Mouse (Mus musculus): ENCODE data around the gene Lair1.
"Not testable (repeated sequence)": the region's sequence is repeated elsewhere in the genome, so short reads cannot be mapped to it uniquely, and the experiment has no call there.

The Lair1 gene

DNA sequence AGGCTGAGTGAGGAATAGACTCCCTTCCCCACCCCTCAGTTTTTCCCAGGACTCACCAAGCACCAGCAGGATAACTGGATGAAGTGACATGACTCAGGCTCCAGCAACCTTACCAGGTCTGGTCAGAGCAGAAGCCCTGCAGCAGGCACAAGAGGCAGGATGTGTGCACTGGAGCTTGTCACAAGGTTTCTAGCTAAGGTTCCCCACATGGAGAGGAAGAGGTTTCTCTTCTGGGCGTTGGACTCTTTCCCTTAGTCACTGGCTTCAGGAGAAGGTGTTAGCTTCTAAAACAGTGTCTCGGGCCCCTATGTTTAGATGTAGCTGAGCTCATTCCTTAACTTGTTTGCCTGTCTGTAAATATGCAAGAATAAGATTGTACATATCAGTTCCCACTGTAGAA lies at the start of gene Lair1:
Gene Lair1, minus strand, starts transcription at position 192 of the 400 bp plus-strand sequence.
- DNase-seq, result no peak

DNA sequence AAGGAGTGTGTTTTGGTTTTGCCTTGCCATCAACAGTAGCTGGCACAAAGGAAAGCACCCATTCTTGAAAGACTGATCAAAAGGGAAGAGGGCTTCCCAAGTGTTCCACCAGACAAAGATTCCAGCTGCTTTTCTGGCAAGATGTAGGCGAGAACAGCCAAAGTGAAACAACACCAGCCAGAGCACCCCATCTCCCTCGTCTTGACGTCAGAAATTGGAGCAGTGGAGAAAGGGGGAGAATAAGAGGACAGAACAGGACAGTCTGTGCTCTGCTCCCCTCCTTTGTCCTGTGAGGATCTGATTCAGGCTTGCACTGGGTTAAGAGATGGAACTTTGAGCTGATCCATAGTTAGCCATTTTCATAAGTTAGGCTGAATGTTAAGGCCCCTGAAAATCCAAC lies 48.8 kb upstream of the Lair1 start:
- DNase-seq, result no peak

DNA sequence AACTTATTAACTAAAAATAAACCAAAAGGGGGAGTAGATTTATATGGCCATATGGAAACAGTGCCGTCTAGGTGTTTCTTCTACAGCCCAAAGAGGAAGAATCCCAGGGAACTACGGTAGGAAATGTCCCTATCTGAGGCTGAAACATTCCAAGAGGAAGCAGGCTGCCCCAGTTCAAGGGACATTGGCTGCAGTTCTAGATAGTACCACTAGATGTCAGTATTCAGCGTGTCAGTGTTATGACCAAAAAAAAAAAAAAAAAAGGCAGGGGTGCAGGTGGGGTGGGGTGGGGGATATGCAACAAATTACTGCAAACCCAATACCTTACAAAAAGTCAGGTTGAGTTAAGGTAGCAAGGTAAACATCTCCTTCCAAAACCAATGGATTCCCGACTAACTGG lies 40.4 kb upstream of the Lair1 start:
- DNase-seq, result peak; percentile 57

DNA sequence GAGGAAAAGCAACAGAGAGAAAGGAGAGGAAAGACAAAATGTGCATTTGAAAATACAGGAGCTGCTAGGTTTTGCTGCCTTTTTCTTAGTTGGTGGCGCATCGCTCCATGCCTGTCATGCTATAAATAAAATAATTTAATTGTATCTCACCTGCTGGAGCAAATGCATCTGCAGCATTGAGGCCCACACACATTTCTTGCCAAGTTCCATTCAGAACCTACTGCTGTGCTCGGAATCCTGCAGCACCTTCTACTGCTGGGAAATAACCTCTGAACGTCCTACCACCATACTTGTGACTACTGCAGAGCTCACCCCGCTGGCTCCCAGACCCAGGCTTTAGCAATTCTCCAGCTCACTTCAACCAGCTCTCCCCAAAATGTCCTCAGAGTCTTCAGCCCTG lies 38.1 kb upstream of the Lair1 start:
- no peak for DNase-seq

DNA sequence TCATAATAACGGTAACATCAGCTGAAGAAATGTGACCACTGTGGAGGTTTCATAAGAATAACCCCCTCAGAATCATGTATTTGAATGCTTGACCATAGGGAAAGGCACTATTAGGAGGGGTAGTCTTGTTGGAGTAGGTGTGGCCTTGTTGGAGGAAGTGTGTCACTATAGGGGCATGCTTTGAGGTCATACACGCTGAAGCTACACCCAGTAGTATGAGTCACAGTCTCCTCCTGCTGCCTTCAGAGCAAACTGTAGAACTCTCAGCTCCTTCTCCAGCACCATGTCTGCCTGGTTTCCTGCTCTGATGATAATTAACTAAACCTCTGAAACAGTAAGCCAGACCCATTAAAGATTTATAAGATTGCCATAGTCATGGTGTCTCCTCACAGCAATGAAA lies 35.8 kb upstream of the Lair1 start:
- DNase-seq, result no peak

DNA sequence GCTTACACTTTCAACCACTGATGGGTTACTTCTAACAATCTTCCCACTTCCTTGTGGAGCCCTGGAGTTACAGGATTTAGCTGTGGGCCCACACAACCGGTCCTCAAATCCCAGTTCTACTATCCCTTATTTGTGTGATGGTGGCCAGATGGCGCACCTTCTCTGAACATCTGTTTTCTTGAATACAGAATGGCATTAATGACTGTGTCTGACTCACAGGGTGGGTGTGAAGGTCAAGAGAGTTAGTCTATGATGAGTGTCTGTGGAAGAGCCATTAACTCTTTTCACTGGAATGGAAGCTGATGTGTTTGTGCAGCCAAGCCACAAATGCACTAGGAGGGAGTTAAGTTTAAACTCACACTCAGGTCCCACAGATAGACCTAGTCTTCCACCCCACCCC lies 35.3 kb upstream of the Lair1 start:
- DNase-seq, result no peak

DNA sequence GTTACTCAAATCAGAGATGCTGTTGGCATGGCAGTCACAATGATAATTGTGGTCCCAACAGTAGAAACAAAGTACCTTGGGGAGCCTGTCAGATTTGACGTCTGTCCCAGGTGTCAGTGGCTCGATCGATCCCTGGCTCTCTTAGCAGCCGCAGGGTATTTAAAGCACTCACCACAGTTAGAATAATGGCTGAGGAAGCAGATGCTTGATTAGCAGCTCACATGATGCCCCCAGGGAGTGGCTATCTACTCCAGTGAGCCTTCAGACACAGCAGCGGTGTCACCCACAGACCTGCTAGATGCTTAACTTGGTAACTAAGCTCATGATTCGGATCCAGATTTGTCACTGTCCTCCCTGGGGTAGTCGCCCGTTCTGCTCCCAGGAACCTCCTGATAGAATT lies 28.2 kb upstream of the Lair1 start:
- DNase-seq, result no peak

DNA sequence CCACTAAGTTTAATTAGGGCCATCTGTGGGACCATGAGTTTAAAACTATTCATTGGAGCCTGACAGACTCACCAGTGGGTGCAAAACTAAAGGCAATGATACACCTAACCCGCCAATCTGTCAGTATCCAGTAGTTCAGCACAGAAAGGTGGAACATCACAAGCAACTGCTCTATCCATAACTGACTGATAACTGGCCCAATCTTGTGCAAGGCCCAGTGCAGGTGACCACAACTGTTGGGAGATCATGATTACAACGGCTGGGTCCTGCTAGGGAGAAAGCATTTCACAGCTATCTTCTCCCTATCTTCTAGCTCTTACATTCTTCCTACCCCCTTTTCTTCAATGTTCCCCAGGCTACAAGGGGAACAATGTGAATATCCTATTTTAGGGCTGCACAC lies 25.7 kb upstream of the Lair1 start:
- DNase-seq, result no peak

DNA sequence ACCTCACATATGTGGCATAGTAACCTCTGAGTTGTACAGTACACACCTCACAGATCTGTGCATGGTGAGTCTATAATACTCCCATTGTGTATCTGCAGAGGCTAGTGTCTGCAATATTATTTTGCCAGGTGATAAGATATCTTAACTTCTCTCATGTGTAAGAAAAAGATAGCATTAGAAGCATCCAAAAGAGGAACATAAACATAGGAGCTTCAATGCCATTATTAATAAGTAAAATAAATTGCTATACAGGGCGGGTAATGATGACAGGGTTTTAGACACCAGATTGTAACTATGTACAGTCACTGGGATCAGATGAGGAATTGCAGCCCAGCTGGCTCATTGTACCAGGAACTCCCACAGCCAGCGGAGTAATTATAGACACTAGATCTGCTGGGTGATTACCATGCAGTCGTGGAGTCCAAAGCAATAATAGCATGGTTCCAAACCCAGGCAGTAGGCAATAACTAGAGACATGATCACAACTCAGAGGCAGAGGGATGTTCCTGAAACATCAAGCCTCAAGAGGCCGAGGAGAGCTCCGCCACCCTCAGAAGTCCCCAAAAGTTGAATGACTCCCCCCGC lies 25.0 kb upstream of the Lair1 start:
- no peak for DNase-seq

DNA sequence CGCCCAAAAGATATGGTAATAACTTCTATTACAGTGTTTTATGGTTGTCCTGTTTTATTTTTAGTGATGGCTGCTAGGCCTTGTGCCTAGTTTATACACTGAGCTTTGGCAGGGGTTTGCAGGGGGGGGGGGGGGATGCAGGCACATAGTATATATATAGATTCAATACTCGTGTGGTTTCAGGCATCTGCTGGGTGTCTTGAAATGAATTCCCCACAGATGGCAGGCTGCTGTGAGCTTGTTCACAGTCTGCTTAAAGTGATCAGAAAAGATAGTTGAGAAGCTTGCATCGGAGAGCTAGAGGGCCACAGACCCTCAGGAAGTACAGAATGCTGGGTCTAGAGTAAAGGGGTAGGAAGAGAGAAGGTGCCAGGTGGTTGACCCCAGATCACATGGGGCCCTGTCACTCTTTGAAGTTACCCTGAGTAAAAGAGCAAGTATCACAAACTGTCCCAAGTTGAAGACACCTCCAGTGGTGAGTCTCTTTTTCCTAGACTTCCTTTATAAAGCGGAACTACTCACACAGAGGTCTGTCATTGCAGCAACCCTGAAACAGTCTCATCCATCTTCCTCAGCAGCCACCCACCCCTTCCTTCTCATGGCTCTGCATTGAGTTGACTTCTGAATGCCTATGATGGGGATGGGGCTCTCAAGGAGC lies 24.4 kb upstream of the Lair1 start:
- DNase-seq, result no peak

DNA sequence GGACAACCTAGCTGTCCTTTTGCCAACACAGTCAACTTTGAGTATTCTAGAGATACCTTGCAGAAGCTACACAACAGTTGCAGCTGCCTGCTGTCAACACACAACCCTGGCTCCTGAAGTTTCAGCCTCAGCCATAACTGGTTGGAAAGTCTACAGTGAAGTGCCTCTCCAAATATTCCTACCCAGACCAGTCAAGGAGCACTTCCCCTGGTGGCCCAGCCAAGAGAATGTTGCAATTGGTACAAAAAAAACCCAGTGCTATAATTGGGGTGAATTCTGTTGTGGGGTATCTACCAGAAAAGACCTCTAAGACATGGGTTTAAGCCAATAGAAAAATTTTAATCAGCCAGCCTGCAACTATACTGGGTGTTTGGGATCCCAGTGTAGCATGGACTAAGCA lies 22.6 kb upstream of the Lair1 start:
- DNase-seq, result no peak

DNA sequence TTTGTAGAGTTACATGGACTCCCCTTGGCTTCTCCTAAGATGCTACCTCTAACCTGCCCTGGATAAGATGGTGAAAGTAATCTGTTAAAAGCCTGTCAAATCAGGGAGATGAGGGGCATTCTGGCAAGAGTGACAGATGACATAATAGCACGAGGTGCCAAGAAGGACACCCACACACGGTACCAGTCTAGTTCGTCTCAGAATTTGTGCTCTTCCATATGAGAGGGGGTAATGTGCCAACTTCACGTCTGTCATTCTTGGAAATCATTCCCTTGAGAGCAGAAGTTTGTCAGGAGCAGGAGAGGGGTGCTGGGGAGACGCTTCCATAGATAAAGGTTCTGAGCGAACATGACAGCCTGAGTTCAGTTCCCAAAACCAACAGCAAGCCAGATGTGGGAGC lies 21.2 kb upstream of the Lair1 start:
- no peak for DNase-seq

DNA sequence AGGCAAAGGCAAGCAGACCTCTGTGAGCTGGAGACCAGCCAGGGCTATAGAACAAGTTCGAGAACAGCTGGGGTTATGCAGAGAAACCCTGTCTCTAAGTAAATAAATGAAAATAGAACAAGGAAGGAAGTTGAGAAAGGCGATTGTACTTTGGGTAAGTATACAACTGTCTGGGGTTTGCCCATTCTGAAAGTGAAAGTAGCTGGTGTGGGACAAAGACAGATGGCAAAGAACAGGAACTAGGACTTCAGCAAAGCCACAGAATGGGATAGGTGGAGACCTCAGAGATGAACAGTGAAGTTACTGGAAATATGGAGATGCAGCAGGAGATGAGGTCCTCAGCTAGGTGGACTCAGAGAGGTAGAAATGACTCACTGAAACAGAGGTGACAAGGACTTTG lies 19.8 kb upstream of the Lair1 start:
- peak; percentile 44 for DNase-seq

DNA sequence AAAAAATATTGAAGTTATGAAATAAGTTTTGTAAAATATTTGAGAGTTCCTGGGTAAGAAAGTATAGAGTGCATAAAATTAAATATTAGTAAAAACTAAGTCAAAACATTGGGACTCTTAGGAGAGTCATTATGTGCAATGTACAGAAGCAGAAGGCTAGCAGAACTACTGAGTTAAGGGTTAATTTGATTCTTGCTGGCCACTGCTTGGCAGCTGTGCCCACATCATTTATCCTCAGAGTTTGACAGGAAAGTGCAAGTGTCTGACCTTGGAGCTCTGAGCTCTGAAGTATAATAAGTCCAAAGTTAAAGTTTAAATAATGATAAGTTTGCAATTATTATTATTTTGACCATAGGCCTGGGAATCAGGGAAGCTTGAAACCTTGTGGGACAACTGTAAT lies 18.7 kb upstream of the Lair1 start:
- DNase-seq, result no peak

DNA sequence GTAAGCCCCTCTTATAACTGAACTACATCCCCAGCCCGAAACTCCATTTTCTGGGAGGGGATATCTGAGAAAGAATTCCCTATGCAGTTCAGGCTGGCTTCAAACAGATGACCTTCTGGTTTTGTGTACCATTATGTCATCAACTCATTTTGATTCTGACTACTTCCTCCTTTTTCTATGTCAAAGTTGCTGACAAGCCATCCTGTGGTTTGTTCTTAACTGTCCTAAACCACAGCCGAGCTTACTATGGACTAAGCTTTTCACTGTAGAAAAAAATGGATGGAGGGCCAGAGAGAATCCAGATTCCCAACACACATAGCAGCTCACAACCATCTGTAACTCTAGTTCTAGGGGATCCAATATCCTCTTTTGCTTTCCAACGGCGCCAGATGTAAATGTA lies 17.5 kb upstream of the Lair1 start:
- no peak for DNase-seq

DNA sequence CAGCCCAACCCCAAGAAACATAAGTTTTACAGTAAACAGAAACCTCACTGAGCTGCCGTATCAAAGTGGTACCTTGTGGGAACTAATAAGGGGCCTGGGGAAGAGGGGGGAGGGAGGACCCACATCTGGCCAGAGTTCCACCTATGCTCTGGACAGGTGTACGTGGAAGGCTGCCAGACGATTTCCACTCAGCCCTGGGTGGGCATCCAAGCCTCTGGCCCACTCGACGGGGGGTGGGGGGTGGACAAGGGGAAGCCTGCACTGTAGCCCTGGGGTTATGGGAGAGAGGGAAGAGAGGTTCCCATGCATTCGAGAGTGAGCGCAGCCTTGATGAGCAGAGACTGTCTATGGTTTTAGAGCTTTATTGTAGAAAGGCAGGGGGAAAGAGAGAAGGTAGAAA lies 16.5 kb upstream of the Lair1 start:
- no peak for DNase-seq

DNA sequence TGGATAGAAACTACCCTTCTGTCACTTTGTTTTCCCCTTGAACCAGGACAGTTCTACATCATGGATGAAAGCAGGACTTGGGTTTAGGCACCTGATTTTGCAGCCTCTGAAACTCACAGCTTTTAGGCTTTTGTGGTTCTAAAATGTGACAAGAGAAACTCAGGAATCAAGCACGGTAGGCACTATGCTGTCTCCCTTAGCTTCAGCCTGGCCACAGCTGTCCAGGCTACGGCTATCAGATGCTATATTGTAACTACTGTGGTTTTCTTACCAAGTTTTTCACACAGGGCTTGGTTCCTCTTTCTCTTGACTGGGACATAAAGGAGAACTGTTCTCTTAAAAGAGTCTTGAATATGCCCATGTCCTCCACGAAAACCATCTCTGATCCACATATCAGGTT lies 10.1 kb upstream of the Lair1 start:
- no peak for DNase-seq

DNA sequence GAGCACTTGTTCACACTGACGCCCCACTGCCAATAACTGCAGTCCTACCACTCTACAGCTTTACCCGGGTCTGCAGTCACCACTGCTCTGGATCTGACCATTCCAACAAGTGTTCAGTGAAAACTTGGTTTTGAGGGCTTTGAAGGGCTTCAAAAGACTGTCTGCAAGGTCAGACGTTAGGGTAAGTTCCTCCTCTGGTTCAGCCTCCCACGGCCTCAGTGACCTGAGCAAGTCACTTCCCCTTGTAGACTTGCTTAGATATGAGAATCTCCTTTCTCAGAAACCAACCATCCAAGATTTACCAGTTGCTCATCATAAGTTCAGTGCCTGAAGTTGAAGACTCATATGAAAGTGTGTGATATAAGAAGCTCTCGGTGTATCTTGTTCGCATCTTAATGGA lies 8.1 kb upstream of the Lair1 start:
- no peak for DNase-seq

DNA sequence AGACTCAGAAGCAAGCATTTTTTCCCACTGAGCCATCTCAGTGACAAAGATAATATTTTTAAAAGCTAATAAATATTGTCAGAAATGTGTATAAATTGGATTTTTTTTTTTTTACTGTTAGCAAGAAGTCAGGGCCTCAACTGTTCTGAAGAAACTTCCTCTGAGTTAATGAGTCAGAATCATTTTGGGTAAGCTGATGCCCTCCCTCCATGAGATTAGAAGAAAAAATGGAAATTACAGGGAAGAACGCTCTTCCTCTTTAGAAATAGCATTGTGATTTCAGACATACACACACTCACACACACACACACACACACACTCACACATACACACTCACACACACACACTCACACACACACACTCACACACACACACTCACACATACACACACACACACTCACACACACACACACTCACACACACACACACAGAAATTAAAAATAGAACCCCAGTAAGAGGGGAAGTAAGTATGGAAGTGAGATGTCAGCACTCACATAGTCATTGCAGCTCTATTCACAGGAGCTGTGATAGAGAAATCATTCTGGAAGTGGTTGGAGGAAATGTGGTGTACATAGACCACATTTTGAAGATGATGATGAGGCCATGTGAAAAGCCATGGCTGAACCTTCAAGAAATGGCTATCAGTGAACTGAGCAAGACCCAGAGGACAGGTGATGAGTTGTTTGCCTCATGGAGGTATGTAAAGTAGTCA lies 866 bp upstream of the Lair1 start:
- no peak for DNase-seq

DNA sequence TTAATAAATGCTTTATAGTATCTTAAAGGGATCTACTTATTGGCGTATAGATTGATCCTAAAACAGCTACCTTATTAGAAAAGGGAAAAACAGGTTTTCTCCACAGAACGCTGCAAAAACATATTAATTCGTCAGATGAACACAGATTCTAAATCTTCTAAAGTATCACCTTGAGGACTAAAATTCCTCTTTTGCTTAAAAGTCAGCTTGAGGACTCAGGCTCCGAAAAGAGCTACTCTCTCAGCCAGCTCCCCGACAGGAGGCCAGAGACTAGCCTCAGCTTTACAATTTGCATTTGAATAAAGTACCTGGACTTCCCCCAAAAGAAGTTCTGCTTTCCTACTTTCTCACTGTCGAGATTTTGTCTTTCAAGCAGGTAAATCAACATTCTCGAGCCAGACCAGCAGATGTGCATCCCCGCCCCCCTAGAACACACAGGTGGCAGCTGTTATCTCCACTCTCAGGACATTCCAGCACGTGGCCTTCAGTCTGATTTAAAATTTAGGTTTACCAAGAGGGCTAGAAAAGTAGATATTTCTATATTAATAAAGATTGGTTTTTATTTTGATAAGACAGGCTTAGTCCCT lies 2.3 kb downstream of the Lair1 start:
- not testable (repeated sequence) for DNase-seq

DNA sequence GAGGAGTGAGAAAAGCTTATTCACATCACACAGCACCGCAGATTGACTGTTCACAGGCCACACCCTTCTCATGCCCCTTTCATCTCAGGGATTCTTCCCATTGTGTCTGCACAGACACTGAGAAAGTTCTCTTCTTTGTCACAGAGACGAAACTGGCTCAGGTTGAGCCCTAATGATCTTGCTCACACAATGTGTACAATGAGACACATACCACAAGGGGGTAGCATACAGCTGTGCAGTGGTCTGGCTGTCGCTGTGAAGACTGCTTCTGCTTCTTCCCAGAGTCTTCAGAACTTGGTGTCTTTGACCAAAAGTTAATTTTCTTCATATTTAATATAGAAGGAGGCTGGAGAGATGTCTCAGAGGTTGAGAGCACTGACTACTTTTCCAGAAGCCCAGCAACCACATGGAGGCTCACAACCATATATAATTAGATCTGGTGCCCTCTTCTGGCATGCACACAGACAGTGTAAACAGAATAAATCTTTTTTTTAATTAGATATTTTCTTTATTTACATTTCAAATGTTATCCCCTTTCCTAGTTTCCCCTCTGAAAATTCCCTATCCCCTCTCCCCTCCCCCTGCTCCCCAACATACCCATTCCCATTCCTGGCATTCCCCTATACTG lies 36.1 kb downstream of the Lair1 start:
- peak; percentile 17 for DNase-seq

DNA sequence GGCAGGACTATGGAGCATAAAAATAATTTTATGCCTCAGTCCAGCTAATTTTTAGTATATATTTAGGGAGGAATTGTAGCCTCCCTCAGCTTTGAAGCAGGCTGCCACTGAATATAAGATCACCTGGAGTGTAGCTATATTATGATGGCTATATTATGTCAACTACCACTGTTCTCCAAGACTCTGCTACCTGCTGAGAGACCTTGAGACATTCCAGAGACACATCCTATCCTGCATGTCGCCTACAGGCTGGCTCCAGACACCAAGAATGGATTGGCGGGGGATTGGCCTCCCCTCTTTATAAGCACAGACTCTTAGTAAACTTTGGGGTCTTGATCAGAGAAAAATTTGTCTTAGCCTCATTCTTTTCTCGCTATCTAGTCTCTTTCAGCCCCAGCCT lies 58.4 kb downstream of the Lair1 start:
- not testable (repeated sequence) for DNase-seq

DNA sequence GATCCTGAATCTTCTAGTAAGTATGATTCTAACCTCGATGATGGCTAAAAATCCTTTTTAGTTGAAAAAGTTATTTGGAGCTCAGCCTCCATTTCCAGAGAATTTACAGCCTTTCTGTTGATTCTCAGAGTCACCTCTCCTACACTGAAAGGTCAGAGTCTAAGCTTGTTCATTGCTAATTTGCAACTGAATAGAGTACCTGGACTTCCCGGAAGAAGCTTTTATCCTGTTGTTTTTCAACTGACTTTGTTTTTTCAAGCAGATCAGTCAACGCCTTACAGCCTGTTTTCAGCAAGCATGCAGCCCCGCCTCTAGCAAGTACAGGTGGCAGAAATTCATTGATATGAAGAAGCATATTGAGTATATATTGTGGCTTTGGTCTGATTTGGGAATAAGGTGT lies 59.0 kb downstream of the Lair1 start:
- not testable (repeated sequence) for DNase-seq

DNA sequence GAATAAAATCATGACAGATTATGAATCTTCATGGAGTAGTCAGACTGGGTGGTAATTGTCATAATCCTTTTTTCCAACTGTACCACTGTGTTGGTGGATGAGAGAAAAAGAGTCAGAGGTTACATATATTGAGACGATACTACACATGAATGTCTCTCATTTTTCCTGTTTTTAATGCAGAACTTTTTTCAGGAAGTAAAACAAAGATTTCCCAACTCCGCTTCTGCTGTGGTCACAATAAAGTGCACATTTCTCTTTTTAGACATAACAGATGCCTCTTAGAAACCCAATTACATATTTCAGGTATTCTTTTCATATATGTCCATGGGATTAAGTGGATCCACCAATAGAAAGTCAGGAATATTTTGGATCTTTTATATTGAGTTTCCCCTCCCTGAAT lies 101.0 kb downstream of the Lair1 start:
- no peak for DNase-seq

Measured in kidney, adult 9 months (tissue).